Comparison of ENCODE assay signal across 11 mouse cellular contexts in the genomic region with DNA sequence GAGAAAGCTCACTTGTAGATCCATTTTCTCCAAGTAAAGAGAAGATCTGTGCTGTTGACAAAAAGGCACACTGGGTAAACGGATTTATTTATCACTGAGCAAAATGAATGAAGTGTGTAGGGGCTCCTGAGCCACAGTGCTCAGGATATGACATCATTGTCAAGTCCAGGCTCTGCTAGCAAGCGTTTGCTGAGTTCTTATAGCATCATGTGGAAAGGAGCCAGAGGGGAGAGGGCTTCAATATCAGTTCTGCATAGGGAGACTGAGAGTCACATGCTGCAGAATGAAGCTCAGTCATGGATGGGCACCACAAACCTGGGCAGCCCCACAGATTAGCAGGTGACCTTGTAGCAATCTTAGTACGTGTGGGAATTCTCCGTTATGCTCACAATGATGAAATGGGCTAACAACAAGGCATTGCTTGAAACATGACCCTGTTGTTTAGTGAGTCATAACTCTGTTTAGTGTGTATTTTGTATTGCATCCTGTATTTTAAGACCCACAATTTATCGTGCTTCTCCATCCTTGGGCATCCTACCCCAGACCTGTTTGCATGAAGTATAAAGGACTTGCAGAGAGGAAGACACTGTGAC.
DNase-seq lines count a peak whose midpoint lies in the region; ATAC-seq and TF ChIP-seq lines count a peak whose summit lies in the region.
"Had no signal": no experiment of that assay in that cellular context is flagged by ENCODE, and none has a peak within 500 bp of the region (broad histone marks: within the 10 kb centered on the region; RNA-seq: fewer than 3 reads in every experiment).

No protein-coding gene starts in this region.

- H3K4me1 ChIP-seq in heart, adult 2 months (ENCODE audit: control insufficient read depth, insufficient read depth, low read length), result peaks cover 12% of the 10 kb centered on the region
- peaks cover 31% of the 10 kb centered on the region for H3K4me1 ChIP-seq in megakaryocyte, embryonic 14.5 days
- H3K4me1 ChIP-seq in hindbrain, embryonic 14.5 days (replicated peaks; ENCODE audit: control insufficient read depth, insufficient read depth, low read length), result peaks cover 11% of the 10 kb centered on the region; the same call in 1 of the 2 replicates
- H3K4me1 ChIP-seq in neural tube, embryonic 15.5 days, result peaks cover 21% of the 10 kb centered on the region

- H3K27me3 ChIP-seq in heart, adult 2 months (ENCODE audit: control insufficient read depth, insufficient read depth, low read length), result no peaks in the 10 kb centered on the region
- H3K27me3 ChIP-seq in megakaryocyte, embryonic 14.5 days (replicated peaks), result no peaks in the 10 kb centered on the region
- H3K27me3 ChIP-seq in hindbrain, embryonic 14.5 days (ENCODE audit: control insufficient read depth, insufficient read depth, low read length), result no peaks in the 10 kb centered on the region
- H3K27me3 ChIP-seq in neural tube, embryonic 15.5 days (replicated peaks), result no peaks in the 10 kb centered on the region

- no peak overlapping the region for H3K4me3 ChIP-seq in heart, adult 2 months
- H3K4me3 ChIP-seq in megakaryocyte, embryonic 14.5 days (replicated peaks), result peak overlapping the region; percentile 13
- H3K4me3 ChIP-seq in hindbrain, embryonic 14.5 days (replicated peaks; ENCODE audit: low read length), result no peak overlapping the region
- no peak overlapping the region for H3K4me3 ChIP-seq in neural tube, embryonic 15.5 days (replicated peaks)
- H3K4me3 ChIP-seq: erythroblast, embryonic 14.5 days had no signal

- H3K79me2 ChIP-seq in heart, adult 2 months (replicated peaks; ENCODE audit: control insufficient read depth, insufficient read depth, low read length), result no peaks in the 10 kb centered on the region

- TF ChIP-seq CTCF in heart, adult 2 months (IDR thresholded peaks at IDR 0.05), result no peak

- no peak for DNase-seq in heart, adult 2 months
- DNase-seq in heart, postnatal 10 days, result no peak
- DNase-seq in hindbrain, embryonic 14.5 days (ENCODE audit: low spot score), result no peak
- DNase-seq in c-Kit-positive CD71-positive TER-119-positive erythroid progenitor cells, embryonic 14.5 days (ENCODE audit: low spot score), result no peak
- DNase-seq in cerebellum, adult 18-20 months, result no peak
- DNase-seq: B cell, adult 2 months; kidney, adult 18-20 months had no signal

- no peak overlapping the region for H3K4me2 ChIP-seq in hindbrain, embryonic 14.5 days (replicated peaks)
- no peak overlapping the region for H3K4me2 ChIP-seq in neural tube, embryonic 15.5 days

- no peaks in the 10 kb centered on the region for H3K9me3 ChIP-seq in megakaryocyte, embryonic 14.5 days
- no peaks in the 10 kb centered on the region for H3K9me3 ChIP-seq in hindbrain, embryonic 14.5 days (ENCODE audit: control insufficient read depth, low read length)
- H3K9me3 ChIP-seq in neural tube, embryonic 15.5 days (replicated peaks), result no peaks in the 10 kb centered on the region

- no peak overlapping the region for H3K9ac ChIP-seq in heart, adult 2 months (ENCODE audit: low read depth, low read length)
- no peak overlapping the region for H3K9ac ChIP-seq in hindbrain, embryonic 14.5 days
- H3K9ac ChIP-seq in neural tube, embryonic 15.5 days (replicated peaks), result no peak overlapping the region

- peak overlapping the region; percentile 67 for H3K27ac ChIP-seq in heart, adult 2 months
- H3K27ac ChIP-seq in hindbrain, embryonic 14.5 days, result peak overlapping the region; percentile 11; the same call in 1 of the 2 replicates
- peak overlapping the region; percentile 58; the same call in 1 of the 2 replicates for H3K27ac ChIP-seq in neural tube, embryonic 15.5 days (replicated peaks)

- no peak for TF ChIP-seq EP300 in heart, adult 2 months (IDR thresholded peaks at IDR 0.05; ENCODE audit: insufficient read depth, low read depth, low read length)

- intact Hi-C loops in heart, adult 2 months (cut with DNase I), result no loop called here
- intact Hi-C loops in heart, postnatal 10 days (cut with DNase I), result no loop called here

- 41% methylated on average over 5 of the region's 5 CpGs for WGBS in heart, adult 2 months
- WGBS in hindbrain, embryonic 14.5 days, result 51% methylated on average over 5 of the region's 5 CpGs
- 59% methylated on average over 5 of the region's 5 CpGs for WGBS in neural tube, embryonic 15.5 days

- peaks cover 13% of the 10 kb centered on the region for H3K36me3 ChIP-seq in heart, adult 2 months (ENCODE audit: control insufficient read depth, insufficient read depth, low read length)
- H3K36me3 ChIP-seq in megakaryocyte, embryonic 14.5 days (replicated peaks; ENCODE audit: low read length), result no peaks in the 10 kb centered on the region
- H3K36me3 ChIP-seq in hindbrain, embryonic 14.5 days (replicated peaks; ENCODE audit: control insufficient read depth, insufficient read depth), result no peaks in the 10 kb centered on the region
- H3K36me3 ChIP-seq in neural tube, embryonic 15.5 days, result no peaks in the 10 kb centered on the region

- no peak for ATAC-seq in megakaryocyte, adult 5-6 weeks (ENCODE audit: poor library complexity, severe bottlenecking)
- peak; percentile 64; the same call in 1 of the 2 replicates for ATAC-seq in hindbrain, embryonic 14.5 days (ENCODE audit: low FRiP score)
- ATAC-seq in neural tube, embryonic 15.5 days (ENCODE audit: low FRiP score), result peak; percentile 16; the same call in 1 of the 2 replicates

- TF ChIP-seq POLR2A in heart, adult 2 months (IDR thresholded peaks at IDR 0.05; ENCODE audit: insufficient read depth, low read depth, low read length), result no peak

Comparison
In these comparisons a context has a peak if more than half of its experiments do, and no peak if none do; other contexts are left out.
1. H3K27ac ChIP-seq: peak in every context shown above with its lines; median percentile 67 in heart, adult 2 months; 58 in neural tube, embryonic 15.5 days; 11 in hindbrain, embryonic 14.5 days.